Mouse (Mus musculus) midbrain, embryonic 12.5 days (tissue): Measurements from ENCODE around the gene Lrrc4c. TPM values are rescaled to one million over a fixed set of nuclear protein-coding genes. Genes with fewer than 3 reads are reported as not detected.

Experiments
- ATAC-seq: fragments of 200-750 bp; cut with Nextera tagmentation; 2 replicates; pipeline ENCODE4 v1.8.0; 2017; ENCODE audit warnings: low read depth, moderate TSS enrichment, moderate library complexity; ENCODE audit not compliant: low FRiP score
- H3K27ac ChIP-seq: fragments of 300-500 bp; sonication (generic); replicated peaks from 2 replicates; pipeline ENCODE4 v1.5.1; 2016; ENCODE audit warnings: mild to moderate bottlenecking
- H3K27me3 ChIP-seq: fragments of 300-500 bp; sonication (generic); 2 replicates; pipeline ENCODE4 v1.6.1; 2016; ENCODE audit warnings: mild to moderate bottlenecking
- H3K36me3 ChIP-seq: fragments of 300-500 bp; sonication (generic); 2 replicates; pipeline ENCODE4 v1.6.1; 2016
- H3K4me1 ChIP-seq: fragments of 300-500 bp; sonication (generic); 2 replicates; pipeline ENCODE4 v1.6.1; 2016
- H3K4me2 ChIP-seq: fragments of 300-500 bp; sonication (generic); replicated peaks from 2 replicates; pipeline ENCODE4 v1.6.1; 2016; ENCODE audit warnings: mild to moderate bottlenecking, moderate library complexity
- H3K4me3 ChIP-seq: fragments of 300-500 bp; sonication (generic); 2 replicates; pipeline ENCODE4 v1.5.1; 2016; ENCODE audit warnings: mild to moderate bottlenecking
- H3K9ac ChIP-seq: fragments of 300-500 bp; sonication (generic); replicated peaks from 2 replicates; pipeline ENCODE4 v1.6.1; 2016; ENCODE audit warnings: mild to moderate bottlenecking, moderate library complexity
- H3K9me3 ChIP-seq: fragments of 300-500 bp; sonication (generic); 2 replicates; pipeline ENCODE4 v1.6.1; 2016; ENCODE audit warnings: mild to moderate bottlenecking
- WGBS: fragments of 180-500 bp; shearing (Covaris S2); methylation state at CpG from one replicate; pipeline ENCODE4 v1.1.7; 2016; 5-methylcytosine and 5-hydroxymethylcytosine counted together
- polyA plus RNA-seq: library from polyadenylated mRNA; unstranded; fragments of >200 nt; fragmentation: Nextera tagmentation; extraction: Ambion mirVana; gene quantifications from 2 replicates; pipeline ENCODE4 v1.2.1, GENCODE M21; 2016

The Lrrc4c gene
- polyA plus RNA-seq, 1 experiment from 2014 or later, result 7.5 TPM

DNA sequence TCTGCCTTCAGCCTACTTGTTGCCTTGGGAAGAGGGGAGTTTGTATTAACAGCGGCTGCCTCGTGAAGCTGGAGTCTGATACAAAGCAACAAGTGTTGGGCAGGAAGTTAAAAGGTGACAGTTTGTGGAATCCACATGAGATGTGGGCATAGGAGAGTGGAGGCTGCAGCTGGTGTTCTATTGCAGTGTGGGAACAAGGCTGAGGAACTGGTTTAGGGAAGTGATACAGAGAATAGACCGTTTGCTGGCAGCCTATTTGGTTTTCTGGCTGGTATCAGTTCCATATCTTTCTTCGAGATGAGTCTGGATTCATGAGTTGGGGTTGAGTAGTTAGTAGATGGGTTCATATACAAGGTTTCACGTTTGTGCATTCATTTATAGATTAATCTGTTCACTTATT is 1186.9 kb downstream of the Lrrc4c start:
- H3K36me3 ChIP-seq, result no peaks in the 10 kb centered on the region
- no peak overlapping the region for H3K4me2 ChIP-seq
- H3K4me1 ChIP-seq, result no peaks in the 10 kb centered on the region
- WGBS, result 80% methylated on average over 5 of the region's 5 CpGs
- H3K27ac ChIP-seq, result no peak overlapping the region
- no peaks in the 10 kb centered on the region for H3K27me3 ChIP-seq
- no peak overlapping the region for H3K4me3 ChIP-seq
- ATAC-seq, result no peak
- H3K9me3 ChIP-seq, result no peaks in the 10 kb centered on the region
- no peak overlapping the region for H3K9ac ChIP-seq

DNA sequence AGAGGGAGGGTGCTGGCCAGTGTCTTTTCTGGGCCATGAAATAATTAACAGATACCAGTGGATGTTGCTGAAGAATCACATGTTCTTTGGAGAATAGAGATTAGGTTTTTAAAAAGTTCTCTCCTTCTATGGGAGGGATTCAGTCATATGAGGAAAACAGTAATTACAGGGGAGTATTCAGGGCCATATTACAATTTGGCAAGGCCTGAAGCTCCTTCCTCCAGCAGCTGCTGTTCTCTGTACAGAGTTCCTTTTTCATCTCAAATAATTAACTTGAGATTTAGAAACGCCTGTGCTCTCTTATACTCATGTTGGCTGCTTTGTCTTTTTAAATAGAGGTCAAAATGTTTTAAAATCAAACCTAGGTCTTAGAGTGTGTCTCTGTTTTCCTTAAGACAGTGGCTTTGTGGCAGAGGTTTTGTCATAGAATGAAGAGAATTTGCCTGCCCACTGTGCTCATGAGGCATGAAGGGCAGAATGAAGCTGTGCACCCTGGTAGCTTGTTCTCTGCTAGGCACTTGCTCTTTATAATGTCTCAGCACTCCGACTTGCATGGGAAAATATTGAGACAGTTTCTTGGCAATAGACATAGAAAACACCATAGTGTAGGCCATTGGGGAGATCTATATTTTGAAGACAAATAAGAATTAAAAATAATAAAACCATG is 1206.4 kb downstream of the Lrrc4c start:
- Histone ChIP-seq H3K27me3 (no peaks in the 10 kb centered on the region), H3K4me2 (no peak overlapping the region), H3K9ac (no peak overlapping the region), H3K4me3 (no peak overlapping the region), H3K27ac (no peak overlapping the region), H3K36me3 (no peaks in the 10 kb centered on the region), H3K9me3 (no peaks in the 10 kb centered on the region), H3K4me1 (no peaks in the 10 kb centered on the region; the same call in 1 of the 2 replicates)
- no peak for ATAC-seq
- WGBS, result 14% methylated on average over 2 of the region's 2 CpGs

DNA sequence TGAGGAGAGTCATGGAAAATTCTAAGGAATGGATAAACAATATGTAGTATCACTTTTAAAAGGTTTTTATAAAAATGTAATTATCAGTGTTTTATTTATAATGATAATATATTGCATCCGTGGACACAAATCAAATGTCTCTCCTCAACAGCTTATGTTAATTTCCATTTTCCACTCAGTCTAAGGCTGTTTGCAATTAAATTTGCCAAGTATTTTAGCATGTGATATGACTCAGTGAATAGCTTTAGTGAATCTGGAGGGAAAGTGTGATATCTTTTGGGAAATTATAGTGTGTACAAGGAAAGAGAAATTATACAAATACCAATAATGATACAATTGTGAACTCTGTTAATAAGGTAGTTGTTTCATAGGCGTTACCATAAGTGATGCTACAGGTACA is 1207.1 kb downstream of the Lrrc4c start:
- ATAC-seq, result no peak
- Histone ChIP-seq H3K27ac (no peak overlapping the region), H3K27me3 (no peaks in the 10 kb centered on the region), H3K4me2 (no peak overlapping the region), H3K4me1 (no peaks in the 10 kb centered on the region; the same call in 1 of the 2 replicates), H3K4me3 (no peak overlapping the region), H3K9ac (no peak overlapping the region), H3K36me3 (no peaks in the 10 kb centered on the region), H3K9me3 (no peaks in the 10 kb centered on the region)
- 88% methylated on average over 2 of the region's 2 CpGs for WGBS

DNA sequence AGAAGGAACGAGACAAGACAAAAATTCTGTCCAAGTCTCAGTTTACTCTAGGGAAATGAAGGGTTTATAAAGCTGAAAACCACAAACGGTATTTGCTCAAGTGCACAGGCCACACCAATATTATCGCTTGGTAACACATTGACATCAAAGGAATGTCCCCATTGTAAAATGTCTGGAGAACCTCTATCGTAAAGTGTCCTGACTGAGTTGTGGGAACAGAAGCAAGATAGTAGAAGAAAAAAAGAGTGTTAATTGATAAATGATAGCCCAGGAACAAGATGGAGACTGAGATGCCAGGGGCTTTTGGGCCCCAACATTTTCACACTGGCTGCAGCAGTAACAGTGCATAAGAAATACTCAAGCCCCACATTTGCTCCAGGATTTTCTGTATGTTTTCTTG is 1212.7 kb downstream of the Lrrc4c start:
- Histone ChIP-seq H3K36me3 (no peaks in the 10 kb centered on the region), H3K4me1 (no peaks in the 10 kb centered on the region), H3K9ac (no peak overlapping the region), H3K4me3 (no peak overlapping the region), H3K9me3 (no peaks in the 10 kb centered on the region), H3K27ac (no peak overlapping the region), H3K27me3 (no peaks in the 10 kb centered on the region), H3K4me2 (no peak overlapping the region)
- ATAC-seq, result no peak
- WGBS, result 76% methylated on average over 4 of the region's 4 CpGs

DNA sequence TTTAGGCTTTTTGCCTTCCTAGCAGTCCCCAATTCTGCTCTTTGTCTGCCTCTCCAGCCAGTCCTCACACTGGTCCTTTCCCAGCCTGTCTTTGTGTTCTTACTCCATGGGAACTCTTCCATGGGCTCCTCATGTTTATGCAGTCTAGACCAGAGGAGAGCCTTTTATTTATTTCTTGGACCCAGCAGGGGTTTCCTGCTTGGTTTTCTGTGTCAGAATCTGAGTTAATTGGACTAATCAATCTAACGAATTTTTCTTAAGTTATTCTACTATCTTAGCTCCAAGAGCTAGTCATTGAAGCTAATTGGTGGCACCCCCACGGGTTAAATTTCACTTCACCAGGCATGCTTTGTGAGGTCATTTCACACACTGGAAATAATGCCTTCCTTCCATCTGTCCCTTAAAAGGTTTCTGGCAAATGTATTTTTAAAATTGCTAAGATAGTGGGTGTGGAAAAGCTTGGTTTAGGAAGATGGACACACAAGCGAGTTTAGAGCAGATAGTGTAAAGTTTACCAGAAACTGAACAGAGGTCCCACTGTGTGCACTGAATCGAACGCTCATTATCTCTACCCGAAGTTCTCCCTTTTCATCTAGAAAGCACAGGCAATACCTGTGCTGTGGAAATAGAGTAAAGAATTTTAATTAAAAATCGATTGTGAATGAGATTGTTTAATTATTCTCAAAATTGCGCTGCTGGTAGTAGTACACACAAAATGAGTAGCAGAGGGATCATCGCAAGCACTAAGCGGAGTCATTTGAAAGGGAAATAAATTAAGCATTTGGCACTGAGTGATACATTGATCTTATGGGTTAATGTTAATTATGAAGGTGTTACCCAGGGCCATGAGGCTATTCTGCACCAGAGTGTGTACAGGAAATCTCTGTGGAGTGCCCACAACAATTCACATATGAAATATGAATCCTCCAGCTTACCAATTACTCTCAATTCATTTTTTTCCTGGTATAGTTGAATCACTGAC is 1226.0 kb downstream of the Lrrc4c start:
- Histone ChIP-seq H3K27ac (peak overlapping the region; percentile 46), H3K4me1 (peaks cover 5% of the 10 kb centered on the region), H3K9me3 (no peaks in the 10 kb centered on the region), H3K9ac (no peak overlapping the region), H3K4me3 (no peak overlapping the region), H3K36me3 (no peaks in the 10 kb centered on the region), H3K27me3 (no peaks in the 10 kb centered on the region), H3K4me2 (no peak overlapping the region)
- 71% methylated on average over 10 of the region's 10 CpGs for WGBS
- peak; percentile 87 for ATAC-seq

GRCm38 (mm10) chr2:97544673-97545071 is 1226.7 kb downstream of the Lrrc4c start:
- no peak overlapping the region for H3K27ac ChIP-seq

GRCm38 (mm10) chr2:97545946-97546345 is 1228.0 kb downstream of the Lrrc4c start:
- no peak overlapping the region for H3K27ac ChIP-seq
- no peaks in the 10 kb centered on the region for H3K9me3 ChIP-seq
- no peaks in the 10 kb centered on the region for H3K36me3 ChIP-seq
- peaks cover 5% of the 10 kb centered on the region for H3K4me1 ChIP-seq
- no peak overlapping the region for H3K4me3 ChIP-seq
- H3K9ac ChIP-seq, result no peak overlapping the region
- ATAC-seq, result no peak
- WGBS, result 78% methylated on average over 1 of the region's 1 CpGs
- no peaks in the 10 kb centered on the region for H3K27me3 ChIP-seq
- H3K4me2 ChIP-seq, result no peak overlapping the region

More at GRCm38 (mm10) chr2:97544673-97545071, 1226.7 kb downstream of the Lrrc4c start:
- Histone ChIP-seq H3K36me3 (no peaks in the 10 kb centered on the region), H3K4me2 (no peak overlapping the region), H3K4me3 (no peak overlapping the region), H3K9ac (no peak overlapping the region), H3K9me3 (no peaks in the 10 kb centered on the region), H3K4me1 (peaks cover 5% of the 10 kb centered on the region), H3K27me3 (no peaks in the 10 kb centered on the region)
- ATAC-seq, result no peak

DNA sequence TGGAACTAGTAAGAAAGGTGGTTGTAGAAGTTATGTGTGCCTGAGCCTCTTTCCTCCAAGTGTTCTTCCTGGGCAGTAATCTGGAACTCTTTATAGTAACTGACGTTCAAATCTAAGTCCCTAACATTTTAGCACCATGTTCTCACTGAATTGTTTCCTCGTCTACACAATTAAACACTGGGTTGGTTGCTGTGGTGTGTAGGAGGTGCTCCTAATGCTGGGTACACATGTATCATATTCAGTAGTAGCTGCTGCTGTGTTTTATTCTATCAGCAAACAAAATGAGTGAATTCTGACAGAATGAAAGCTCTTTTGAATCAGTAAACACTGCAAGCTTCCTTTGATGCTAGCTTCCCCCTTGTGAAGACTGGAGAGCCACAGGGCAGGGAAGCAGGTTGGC is 1246.5 kb downstream of the Lrrc4c start:
- H3K27me3 ChIP-seq, result no peaks in the 10 kb centered on the region
- no peaks in the 10 kb centered on the region for H3K36me3 ChIP-seq
- no peak for ATAC-seq
- H3K27ac ChIP-seq, result no peak overlapping the region
- H3K9ac ChIP-seq, result no peak overlapping the region
- no peaks in the 10 kb centered on the region for H3K9me3 ChIP-seq
- H3K4me2 ChIP-seq, result no peak overlapping the region
- WGBS, result 45% methylated on average over 2 of the region's 2 CpGs
- no peak overlapping the region for H3K4me3 ChIP-seq
- H3K4me1 ChIP-seq, result no peaks in the 10 kb centered on the region; the same call in 1 of the 2 replicates

DNA sequence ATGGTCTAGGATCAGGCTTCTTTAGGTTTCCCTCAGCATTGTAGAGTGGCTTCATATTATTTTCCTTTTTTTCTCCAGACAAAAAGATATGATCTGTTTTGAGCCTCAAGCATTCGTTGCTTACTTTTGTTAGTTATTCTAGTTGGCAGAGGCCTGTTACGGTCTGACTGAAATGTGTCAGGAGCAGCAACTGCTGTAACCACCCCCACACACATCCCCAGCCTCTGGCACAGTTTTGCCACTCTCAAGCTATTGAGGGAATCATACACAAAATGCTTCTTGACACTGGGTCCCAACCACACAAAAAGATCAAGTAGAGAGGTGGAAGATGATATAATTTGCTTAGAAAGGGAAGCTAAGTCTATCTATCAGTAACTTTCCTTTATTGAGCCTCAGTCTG is 1251.0 kb downstream of the Lrrc4c start:
- WGBS, result 83% methylated on average over 2 of the region's 2 CpGs
- Histone ChIP-seq H3K9me3 (no peaks in the 10 kb centered on the region), H3K4me1 (no peaks in the 10 kb centered on the region; the same call in 1 of the 2 replicates), H3K4me3 (no peak overlapping the region), H3K27ac (no peak overlapping the region), H3K4me2 (no peak overlapping the region), H3K9ac (no peak overlapping the region), H3K27me3 (no peaks in the 10 kb centered on the region), H3K36me3 (no peaks in the 10 kb centered on the region)
- no peak for ATAC-seq

DNA sequence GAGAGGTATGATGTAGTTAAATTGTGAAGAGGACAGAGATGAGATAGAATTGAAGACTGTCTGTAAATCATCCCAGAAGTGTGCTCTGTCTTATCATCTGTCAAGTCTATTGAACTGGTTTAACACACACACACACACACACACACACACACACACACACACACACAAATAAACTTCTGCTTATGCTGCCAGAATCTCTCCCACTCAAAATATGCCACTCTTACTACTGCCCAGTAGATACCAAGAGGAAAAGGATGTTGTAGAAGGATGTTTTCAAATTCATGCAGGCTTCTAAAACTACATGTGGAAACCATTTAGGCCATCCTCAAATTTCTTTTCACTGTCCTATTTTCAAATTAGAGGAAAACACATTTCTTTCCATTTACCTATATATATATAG is 1257.0 kb downstream of the Lrrc4c start:
- no peak overlapping the region for H3K4me2 ChIP-seq
- H3K9ac ChIP-seq, result no peak overlapping the region
- no peaks in the 10 kb centered on the region for H3K4me1 ChIP-seq
- no peaks in the 10 kb centered on the region for H3K9me3 ChIP-seq
- no peak overlapping the region for H3K4me3 ChIP-seq
- H3K27me3 ChIP-seq, result no peaks in the 10 kb centered on the region
- H3K36me3 ChIP-seq, result no peaks in the 10 kb centered on the region
- ATAC-seq, result no peak
- no peak overlapping the region for H3K27ac ChIP-seq

GRCm38 (mm10) chr2:97581132-97581531 is 1263.2 kb downstream of the Lrrc4c start:
- Histone ChIP-seq H3K4me2 (no peak overlapping the region), H3K36me3 (no peaks in the 10 kb centered on the region), H3K4me1 (no peaks in the 10 kb centered on the region), H3K9ac (no peak overlapping the region), H3K4me3 (no peak overlapping the region), H3K27me3 (no peaks in the 10 kb centered on the region), H3K9me3 (no peaks in the 10 kb centered on the region), H3K27ac (no peak overlapping the region)
- no peak for ATAC-seq
- WGBS, result 61% methylated on average over 2 of the region's 2 CpGs

DNA sequence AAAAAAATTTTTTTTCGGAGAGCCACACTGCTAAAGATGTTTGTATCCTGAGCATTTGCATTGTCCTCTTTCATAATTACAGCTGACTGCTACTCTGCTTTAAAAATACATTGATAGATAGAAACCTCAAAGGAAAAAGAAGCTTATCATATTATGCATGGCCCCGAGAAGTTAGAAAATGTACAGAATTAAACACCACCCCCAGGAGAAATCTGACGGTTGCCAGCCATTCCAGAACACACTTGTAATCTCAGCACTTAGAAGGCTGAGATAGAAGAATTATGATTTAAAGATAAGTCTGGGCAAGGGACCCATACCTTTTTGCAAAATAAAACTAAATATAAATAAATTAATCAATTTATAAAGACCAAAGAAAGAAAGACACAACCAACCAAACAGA is 1268.4 kb downstream of the Lrrc4c start:
- no peak for ATAC-seq
- no peaks in the 10 kb centered on the region for H3K9me3 ChIP-seq
- H3K4me3 ChIP-seq, result no peak overlapping the region
- no peaks in the 10 kb centered on the region for H3K36me3 ChIP-seq
- H3K4me1 ChIP-seq, result no peaks in the 10 kb centered on the region
- no peaks in the 10 kb centered on the region for H3K27me3 ChIP-seq
- WGBS, result 92% methylated on average over 3 of the region's 3 CpGs
- no peak overlapping the region for H3K9ac ChIP-seq
- no peak overlapping the region for H3K4me2 ChIP-seq
- no peak overlapping the region for H3K27ac ChIP-seq
